Mouse (Mus musculus) frontal cortex, postnatal 25 days (tissue): ENCODE measurements around the gene Zdhhc24.

ENCODE experiments used
- DNase-seq, 2 experiments: peaks; one replicate each; pipeline ENCODE4 v3.0.0; 2022; ENCODE audit warnings: low spot score in 2 of 2

Gene Zdhhc24

DNA sequence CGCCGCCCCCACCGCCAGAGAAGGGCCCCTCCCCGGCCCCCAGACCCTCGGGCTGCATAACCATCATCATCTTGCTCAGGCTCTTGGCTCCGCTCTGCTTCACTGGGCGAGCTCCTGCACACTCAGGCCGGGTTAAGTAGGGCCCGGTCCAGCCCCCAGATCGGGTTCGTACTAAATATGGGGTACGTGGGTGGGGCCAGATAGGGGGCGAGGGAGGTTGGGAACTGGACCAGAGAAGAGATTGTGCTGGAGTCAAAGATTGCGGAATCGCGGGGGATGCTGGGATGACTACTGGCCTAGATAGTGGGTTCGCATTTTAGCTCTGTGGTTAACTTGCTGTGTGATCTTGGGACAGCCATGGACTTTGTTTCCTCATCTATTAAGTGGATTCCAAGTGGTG is 683 bp upstream of the Zdhhc24 start, which contains the start of gene Actn3:
TSS of gene Actn3 (minus strand) at position 125 of the 400 bp plus-strand sequence.
- no peak for DNase-seq

- DNase-seq = no peak
These were observed 846 bp downstream of the Zdhhc24 start for GRCm38 (mm10) chr19:4879324-4879703.

DNA sequence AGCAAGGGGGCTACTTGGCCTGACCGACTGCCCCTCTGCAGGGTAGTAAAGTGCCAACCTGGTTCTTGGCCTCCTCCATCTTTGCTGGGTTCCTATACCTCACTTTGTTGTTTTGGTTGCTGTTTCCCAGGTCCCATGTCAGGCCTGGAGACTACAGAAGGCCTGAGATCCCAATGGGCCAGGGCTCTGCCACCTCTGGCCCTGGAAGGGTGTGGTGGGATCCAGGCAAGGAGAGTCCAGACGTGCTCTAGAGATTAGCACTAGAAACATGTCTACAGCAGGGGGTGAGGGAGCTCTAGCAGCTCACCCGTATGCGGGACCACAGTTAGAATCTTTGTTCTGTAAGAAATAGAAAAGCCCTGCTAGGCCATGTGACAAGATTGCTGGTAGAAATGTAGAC is 5.5 kb downstream of the Zdhhc24 start:
- DNase-seq = no peak

DNA sequence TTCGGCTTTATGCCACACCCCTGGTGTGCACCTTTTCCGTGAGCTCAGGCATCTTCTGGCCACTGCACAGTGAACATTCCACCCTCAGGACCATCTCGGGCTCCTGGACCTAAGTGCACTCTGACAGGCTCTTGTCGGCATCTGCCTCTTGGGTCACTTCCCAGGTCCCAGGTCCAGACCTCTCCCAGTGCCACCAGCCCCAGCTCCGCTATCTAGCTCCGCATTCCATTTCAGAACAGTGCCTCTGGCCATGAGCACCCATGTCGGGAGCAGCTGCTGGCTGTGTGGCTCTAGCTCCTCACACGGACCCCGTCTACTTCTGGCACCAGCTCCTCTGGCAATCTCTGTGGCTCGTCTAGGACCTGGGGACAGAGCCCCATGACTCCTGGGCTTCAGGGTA is 11.3 kb downstream of the Zdhhc24 start:
- no peak for DNase-seq

DNA sequence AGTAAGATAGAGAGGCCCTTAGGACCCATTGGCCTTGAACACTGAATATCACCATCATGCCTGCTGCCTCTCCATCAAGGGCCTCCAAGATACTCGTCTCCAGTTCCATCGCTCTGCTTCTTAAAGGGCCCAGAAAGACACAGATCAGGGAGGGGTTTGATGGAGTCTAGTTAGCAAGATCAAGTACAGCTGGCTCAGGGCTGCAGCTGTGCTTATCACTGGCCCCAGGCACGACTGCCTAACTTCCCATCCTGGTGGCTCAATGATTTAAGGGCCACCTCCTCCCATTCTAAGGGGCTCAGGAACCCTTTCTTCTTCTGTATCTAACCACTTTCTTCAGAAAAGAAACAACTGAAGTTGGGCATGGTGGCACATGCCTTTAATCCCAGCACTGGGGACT is 13.3 kb downstream of the Zdhhc24 start:
- no peak for DNase-seq

GRCm38 (mm10) chr19:4896780-4897520 is 18.5 kb downstream of the Zdhhc24 start:
- DNase-seq = no peak

GRCm38 (mm10) chr19:4898972-4899371 is 20.5 kb downstream of the Zdhhc24 start:
- DNase-seq = no peak

DNA sequence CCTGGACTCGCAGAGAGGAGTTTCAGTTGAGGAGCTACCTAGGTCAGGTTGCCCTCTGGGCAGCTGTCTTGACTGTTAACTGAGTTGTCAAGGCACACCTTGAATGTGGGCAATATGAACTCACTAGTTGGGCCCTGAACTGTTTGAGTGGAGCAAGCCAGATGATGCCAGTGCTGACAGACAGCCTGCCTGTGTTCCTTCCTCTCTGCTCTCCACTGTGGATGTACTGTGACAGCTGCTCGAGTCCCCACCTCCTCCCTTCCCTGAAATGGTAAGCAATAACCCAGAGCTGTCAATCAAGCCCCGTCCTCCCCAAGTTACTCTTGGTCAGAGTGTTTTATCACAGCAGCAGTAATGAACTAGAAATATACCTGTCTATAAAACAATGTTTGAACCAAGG is 21.4 kb downstream of the Zdhhc24 start:
- DNase-seq = no peak

DNA sequence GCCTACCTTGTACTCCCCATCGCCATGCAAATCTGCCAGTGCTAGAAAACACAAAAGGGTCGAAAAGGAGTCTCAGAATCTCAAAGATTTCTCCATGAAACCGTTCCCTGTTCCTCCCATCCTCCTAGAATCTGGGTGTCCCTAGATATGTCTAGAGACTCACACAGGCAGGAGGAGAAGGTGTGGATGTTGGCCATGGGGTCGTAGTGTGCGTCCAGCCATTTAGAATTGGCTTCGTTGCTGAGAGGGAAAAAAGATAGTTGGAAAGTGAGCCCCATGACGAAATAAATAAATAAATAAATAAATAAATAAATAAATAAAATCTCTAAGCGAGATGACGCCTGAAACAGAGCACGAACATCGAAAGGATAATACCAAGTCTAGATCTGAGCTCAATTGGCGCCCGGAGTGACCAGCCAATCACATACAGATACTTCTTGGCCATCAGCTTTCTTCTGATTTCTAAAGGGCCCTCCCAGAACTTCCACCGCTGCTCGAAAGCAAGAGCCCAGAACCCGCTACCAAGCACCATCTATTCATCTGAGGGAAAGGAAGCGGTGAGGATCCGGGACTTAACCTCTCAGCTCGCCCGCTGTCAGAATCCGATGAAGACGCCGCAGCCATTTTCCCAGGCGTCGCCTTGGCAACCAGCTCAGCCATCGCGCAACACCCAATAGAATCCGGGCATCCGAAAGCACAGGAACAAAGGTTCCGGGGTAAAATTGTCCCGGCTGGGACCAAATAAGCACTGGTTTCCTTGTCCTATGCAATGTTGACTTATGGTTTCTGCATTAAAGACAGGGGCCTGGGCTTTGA is 27.7 kb downstream of the Zdhhc24 start, which contains the start of gene Bbs1:
TSS of gene Bbs1 (minus strand) at position 650 of the 816 bp plus-strand sequence.
- peak; percentile 67 to 72 for DNase-seq

DNA sequence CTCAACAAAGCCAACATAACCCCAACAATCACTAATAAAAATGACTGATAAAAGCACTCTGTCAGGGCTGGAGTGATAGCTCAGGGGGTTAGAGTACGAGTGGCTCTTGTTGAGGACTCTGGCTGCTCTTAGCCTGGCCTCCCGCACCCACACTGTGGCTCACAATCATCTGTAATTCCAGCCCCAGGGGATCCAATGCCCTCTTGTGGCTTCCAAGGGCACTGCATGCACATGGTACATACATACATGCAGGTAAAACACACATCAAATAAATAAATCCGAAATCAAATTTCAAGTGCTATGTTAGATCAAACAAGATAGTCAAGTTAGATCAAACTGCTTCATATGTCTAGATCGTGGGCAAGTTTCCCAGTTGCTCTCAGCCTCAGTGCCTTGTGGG is 29.6 kb downstream of the Zdhhc24 start:
- DNase-seq = no peak

GRCm38 (mm10) chr19:4909376-4909775 is 30.9 kb downstream of the Zdhhc24 start:
- DNase-seq = no peak

DNA sequence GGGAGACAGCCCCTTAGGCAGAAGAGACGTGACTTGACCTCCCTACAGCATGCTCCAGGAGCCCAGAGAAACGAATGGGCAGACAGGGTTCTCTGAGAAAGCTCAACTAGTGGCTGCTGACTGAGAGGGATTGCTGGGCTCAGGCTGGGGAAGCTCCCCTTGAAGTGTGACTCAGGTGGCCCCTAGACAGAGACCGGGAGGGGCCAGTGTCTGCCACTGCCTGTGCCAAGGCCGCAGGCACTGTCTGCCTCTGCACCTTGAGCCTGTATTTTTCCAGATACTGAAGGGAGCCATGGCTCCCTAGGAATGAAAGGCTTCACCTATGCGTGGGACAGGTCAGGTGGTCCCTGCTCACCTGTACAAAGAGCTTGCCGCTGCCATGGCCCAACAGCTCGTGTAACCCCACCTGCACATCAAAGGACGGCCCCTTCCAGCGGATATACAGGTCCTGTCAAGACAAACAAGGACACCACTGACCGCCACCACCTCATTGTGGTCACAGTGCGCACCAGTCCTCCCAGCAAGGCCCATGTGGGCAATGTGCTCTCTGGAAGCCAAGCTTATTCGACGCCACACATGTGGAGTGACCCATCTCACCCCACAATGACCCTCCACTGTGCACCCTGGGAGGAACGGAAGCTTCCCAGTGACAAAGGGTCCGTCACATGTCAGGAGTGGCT is 37.6 kb downstream of the Zdhhc24 start:
- DNase-seq = no peak

DNA sequence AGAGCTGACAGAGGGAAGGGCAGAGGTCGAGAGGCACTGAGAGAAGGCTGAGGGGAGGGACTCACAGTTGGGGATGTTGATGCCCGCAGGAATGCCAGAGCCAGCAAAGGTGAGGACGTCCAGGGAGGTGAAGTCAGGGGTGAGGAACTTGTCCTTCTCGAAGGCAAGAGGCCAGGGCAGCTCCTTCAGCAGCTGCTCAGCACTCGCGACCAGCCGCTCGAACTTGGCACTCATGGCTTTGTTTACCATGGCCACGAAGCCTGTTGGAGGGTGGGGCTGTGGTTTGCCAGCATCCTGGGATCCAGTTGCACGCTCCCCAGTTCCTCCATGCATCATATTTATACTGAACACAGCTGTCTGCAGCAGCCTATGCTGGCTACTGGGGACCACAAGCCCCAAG is 38.4 kb downstream of the Zdhhc24 start:
- DNase-seq = no peak

GRCm38 (mm10) chr19:4919652-4920051 is 41.2 kb downstream of the Zdhhc24 start:
- no peak for DNase-seq

DNA sequence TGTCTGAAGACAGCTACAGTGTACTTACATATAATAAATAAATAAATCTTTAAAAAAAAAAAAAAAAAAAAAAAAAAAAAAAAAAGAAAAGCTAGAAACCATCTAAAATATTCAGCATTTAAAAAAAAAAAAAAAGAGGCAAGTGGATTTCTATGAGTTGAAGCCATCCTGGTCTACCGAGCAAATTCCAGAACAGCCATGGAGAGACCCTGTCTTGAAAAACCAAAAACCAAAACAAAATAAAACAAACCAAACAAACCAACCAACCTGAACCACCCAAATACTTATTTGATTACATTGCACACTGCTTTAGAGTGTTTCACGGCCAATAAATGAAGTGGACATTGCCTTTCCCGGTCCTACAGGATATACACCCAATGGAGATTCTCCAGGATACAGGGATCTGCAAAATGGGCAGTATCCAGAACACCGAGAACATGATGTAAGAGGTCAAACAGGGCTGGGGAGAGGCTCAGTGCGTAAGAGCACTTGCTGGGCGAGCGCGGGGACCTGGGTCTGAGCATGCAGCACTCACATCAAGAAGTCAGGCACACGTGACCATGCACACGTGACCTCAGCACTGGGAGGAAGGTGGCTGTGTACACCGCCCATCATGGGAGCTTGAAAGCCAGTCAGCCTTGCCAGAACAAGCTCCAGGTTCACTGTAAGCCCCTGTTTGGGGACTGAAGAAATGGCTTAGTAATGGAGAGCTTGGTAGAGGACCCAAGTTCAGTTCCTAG is 46.8 kb downstream of the Zdhhc24 start:
- no peak for DNase-seq

- peak; percentile 96 to 97 for DNase-seq
These were observed 49.5 kb downstream of the Zdhhc24 start, which contains the start of gene Dpp3 for GRCm38 (mm10) chr19:4927904-4928531. Dpp3 (minus strand) TSS chr19:4928287.

DNA sequence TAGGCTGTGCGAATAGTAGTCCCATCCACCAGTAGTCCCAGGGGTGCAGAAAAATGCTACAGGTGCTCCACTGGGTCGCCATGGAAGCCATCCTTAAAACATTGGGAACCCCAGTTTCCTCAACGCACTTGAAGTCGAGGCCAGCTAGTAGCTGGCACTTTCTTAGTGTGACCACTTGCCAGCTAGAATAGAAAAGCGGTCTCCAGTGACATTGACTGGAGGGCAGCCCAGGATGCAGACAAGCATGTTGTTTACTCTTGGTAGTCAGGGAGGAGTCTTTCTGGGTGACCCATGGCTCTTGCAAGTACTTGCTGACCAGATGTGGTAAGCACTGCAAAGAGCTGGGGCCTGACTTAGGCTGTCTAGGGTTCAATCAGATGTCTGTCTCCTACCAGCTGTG is 50.3 kb downstream of the Zdhhc24 start:
- no peak for DNase-seq
